Mouse (Mus musculus) myocyte (in vitro differentiated cells): ENCODE measurements at regions not wholly inside any gene's neighbourhood (a gene's known extent, or its start where the extent isn't known, plus 50 kb on each side); places are given as distances from the start of the nearest gene placed in this dataset.

Experiments
- H3K27me3 ChIP-seq: one replicate; pipeline ENCODE4 v1.6.1; 2011; ENCODE audit not compliant: control insufficient read depth, insufficient read depth, insufficient read length
- H3K36me3 ChIP-seq: one replicate; pipeline ENCODE4 v1.6.1; 2011; ENCODE audit not compliant: control insufficient read depth, insufficient read depth
- H3K4me2 ChIP-seq: one replicate; pipeline ENCODE4 v1.6.1; 2011; ENCODE audit warnings: low read depth, control low read depth
- H3K4me3 ChIP-seq: one replicate; pipeline ENCODE4 v1.5.1; 2011; ENCODE audit warnings: mild to moderate bottlenecking, control low read depth, moderate library complexity
- H3K79me2 ChIP-seq: one replicate; pipeline ENCODE4 v1.6.1; 2011; ENCODE audit not compliant: control insufficient read depth, insufficient read depth
- H3ac ChIP-seq: one replicate; pipeline ENCODE4 v1.6.1; 2011; ENCODE audit not compliant: control insufficient read depth, insufficient read length
- CEBPB ChIP-seq: IDR thresholded peaks from 2 replicates; pipeline ENCODE4 v1.6.1; 2011; ENCODE audit warnings: mild to moderate bottlenecking, moderate library complexity; ENCODE audit not compliant: poor library complexity, insufficient read depth, severe bottlenecking
- REST ChIP-seq: IDR thresholded peaks from one replicate; pipeline ENCODE4 v1.6.1; 2011; ENCODE audit warnings: mild to moderate bottlenecking, control low read depth, moderate library complexity; ENCODE audit not compliant: insufficient read depth, insufficient read length
- TCF12 ChIP-seq: IDR thresholded peaks from one replicate; pipeline ENCODE4 v1.6.1; 2011; ENCODE audit warnings: mild to moderate bottlenecking, control low read depth; ENCODE audit not compliant: poor library complexity, insufficient read depth, severe bottlenecking
- USF1 ChIP-seq: IDR thresholded peaks from one replicate; pipeline ENCODE4 v1.6.1; 2011; ENCODE audit warnings: low read depth, mild to moderate bottlenecking, control low read depth, moderate library complexity

DNA sequence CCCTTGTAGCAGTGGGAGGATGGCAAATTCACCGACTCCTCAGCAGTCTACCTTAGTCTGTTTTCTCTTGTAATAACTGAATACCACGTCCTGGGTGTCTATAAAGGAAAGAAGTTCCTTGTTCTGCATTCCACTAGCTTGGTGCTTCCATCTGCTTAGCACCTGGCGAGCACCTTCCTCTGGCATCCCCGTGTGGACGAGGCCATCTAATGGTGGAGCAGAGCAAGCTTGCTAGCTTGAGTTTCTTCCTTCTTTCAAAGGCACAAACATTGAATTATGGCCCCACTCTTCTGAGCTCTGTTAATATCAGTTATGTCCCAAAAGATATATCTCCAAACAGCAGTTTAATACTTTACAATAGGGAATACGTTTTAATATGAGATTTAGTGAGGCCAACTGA, 62.6 kb upstream of the Mrps9 start:
- no peak overlapping the region for H3ac ChIP-seq
- TF ChIP-seq USF1 = no peak
- no peak for TF ChIP-seq REST
- TF ChIP-seq TCF12 = no peak
- no peak for TF ChIP-seq CEBPB
- H3K79me2 ChIP-seq = no peaks in the 10 kb centered on the region
- no peak overlapping the region for H3K4me3 ChIP-seq
- no peak overlapping the region for H3K4me2 ChIP-seq
- H3K36me3 ChIP-seq = no peaks in the 10 kb centered on the region
- no peaks in the 10 kb centered on the region for H3K27me3 ChIP-seq
